Mouse (Mus musculus): ENCODE results near the gene 4930512M02Rik.

DNA sequence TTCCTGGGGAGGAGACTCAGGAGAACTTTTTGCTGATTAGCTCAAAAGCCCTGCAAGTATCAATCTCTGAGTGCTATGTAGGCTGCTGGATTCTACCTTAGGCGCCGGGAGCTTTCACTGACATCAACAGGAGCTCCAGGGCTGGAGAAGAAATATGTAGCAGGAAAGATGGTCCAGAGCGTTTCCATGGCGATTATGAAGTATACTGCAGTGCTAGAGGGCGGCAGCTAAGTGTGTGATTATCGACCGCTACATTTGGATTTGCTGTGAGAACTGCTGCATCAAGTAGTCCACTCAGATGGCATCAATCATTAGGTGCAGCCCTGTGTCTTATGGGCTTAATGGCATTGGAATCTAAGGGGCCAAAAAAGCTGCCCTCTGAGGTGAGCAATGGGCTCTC, 49.5 kb upstream of the 4930512M02Rik start:
- TF ChIP-seq EP300 (IDR thresholded peaks at IDR 0.05; ENCODE audit: low read length) (no peak), POLR2A (IDR thresholded peaks at IDR 0.05; ENCODE audit: low read depth, low read length) (no peak), SIN3A (IDR thresholded peaks at IDR 0.05; ENCODE audit: low read length) (no peak), ELF1 (IDR thresholded peaks at IDR 0.05; ENCODE audit: low read depth, low read length) (no peak), TCF12 (IDR thresholded peaks at IDR 0.05; ENCODE audit: low read depth, low read length) (no peak), CTCF (conservative IDR thresholded peaks at IDR 0.05 in 1 of 2, IDR thresholded peaks at IDR 0.05 in 1 of 2; ENCODE audit: low read depth in 2 of 2, low read length in 2 of 2) (no peak), KAT2A (IDR thresholded peaks at IDR 0.05; ENCODE audit: insufficient replicate concordance, low read length) (no peak)

All from CH12.LX (cell line).